Mouse (Mus musculus): ENCODE measurements around the gene Gsg1l. TPM values are rescaled to one million over a fixed set of nuclear protein-coding genes. Genes with fewer than 3 reads are reported as not detected.

Gene Gsg1l
- 1.0 and 1.2 TPM in 2 replicates for polyA plus RNA-seq (2014; fragmentation: Nextera tagmentation; extraction: Ambion mirVana)

GRCm38 (mm10) chr7:126082286-126082741 is at the start of gene Gsg1l:
Gsg1l (minus strand) TSS chr7:126082411.
- Histone ChIP-seq H3K4me3 (ENCODE audit: low read depth, low read length) (peak within 1 kb of the TSS; percentile 56), H3K9ac (ENCODE audit: low read length) (peak within 1 kb of the TSS; percentile 38), H3K27me3 (replicated peaks; ENCODE audit: control insufficient read depth, insufficient read depth, low read length) (peaks cover 47% of the 10 kb centered on the region), H3K9me3 (ENCODE audit: control insufficient read depth, low read length) (no peaks in the 10 kb centered on the region), H3K36me3 (ENCODE audit: control insufficient read depth, insufficient read depth, low read length) (no peaks in the 10 kb centered on the region), H3K27ac (ENCODE audit: low read depth) (no peak within 1 kb of the TSS), H3K4me2 (ENCODE audit: low read length) (peak within 1 kb of the TSS; percentile 99), H3K4me1 (replicated peaks; ENCODE audit: control insufficient read depth, insufficient read depth, low read length) (peaks cover 6% of the 10 kb centered on the region; the same call in 1 of the 2 replicates)
- DNase-seq (ENCODE audit: low spot score) (peak; percentile 73), ATAC-seq (replicated peaks; ENCODE audit: low FRiP score, low TSS enrichment, low read depth) (0 out of 2 replicates have a peak, but pooled peaks have one; percentile 10)
- 0% methylated on average over 40 of the region's 49 CpGs for WGBS

GRCm38 (mm10) chr7:126127673-126128072 is 45.5 kb upstream of the Gsg1l start:
- peaks cover 71% of the 10 kb centered on the region for H3K36me3 ChIP-seq (ENCODE audit: control insufficient read depth, insufficient read depth, low read length)
- 93% methylated on average over 2 of the region's 2 CpGs for WGBS

GRCm38 (mm10) chr7:126126502-126126901 is 44.3 kb upstream of the Gsg1l start:
- H3K27me3 ChIP-seq (replicated peaks; ENCODE audit: control insufficient read depth, insufficient read depth, low read length): no peaks in the 10 kb centered on the region
- peaks cover 82% of the 10 kb centered on the region for H3K36me3 ChIP-seq (ENCODE audit: control insufficient read depth, insufficient read depth, low read length)
- H3K9me3 ChIP-seq (ENCODE audit: control insufficient read depth, low read length): no peaks in the 10 kb centered on the region
- no peak overlapping the region for H3K4me2 ChIP-seq (ENCODE audit: low read length)
- 0 out of 2 replicates have a peak overlapping the region, but pooled peaks have one; percentile 52 for H3K27ac ChIP-seq (ENCODE audit: low read depth)
- DNase-seq (ENCODE audit: low spot score): no peak
- ATAC-seq (replicated peaks; ENCODE audit: low FRiP score, low TSS enrichment, low read depth): peak; percentile 73
- 67% methylated on average over 3 of the region's 3 CpGs for WGBS
- no peak overlapping the region for H3K4me3 ChIP-seq (ENCODE audit: low read depth, low read length)
- H3K9ac ChIP-seq (ENCODE audit: low read length): no peak overlapping the region
- H3K4me1 ChIP-seq (replicated peaks; ENCODE audit: control insufficient read depth, insufficient read depth, low read length): no peaks in the 10 kb centered on the region

More at GRCm38 (mm10) chr7:126127673-126128072, 45.5 kb upstream of the Gsg1l start:
- no peaks in the 10 kb centered on the region for H3K4me1 ChIP-seq (replicated peaks; ENCODE audit: control insufficient read depth, insufficient read depth, low read length)
- H3K27me3 ChIP-seq (replicated peaks; ENCODE audit: control insufficient read depth, insufficient read depth, low read length): no peaks in the 10 kb centered on the region
- H3K27ac ChIP-seq (ENCODE audit: low read depth): no peak overlapping the region
- no peak for DNase-seq (ENCODE audit: low spot score)
- no peak overlapping the region for H3K9ac ChIP-seq (ENCODE audit: low read length)
- H3K9me3 ChIP-seq (ENCODE audit: control insufficient read depth, low read length): no peaks in the 10 kb centered on the region
- ATAC-seq (replicated peaks; ENCODE audit: low FRiP score, low TSS enrichment, low read depth): no peak
- H3K4me2 ChIP-seq (ENCODE audit: low read length): no peak overlapping the region
- H3K4me3 ChIP-seq (ENCODE audit: low read depth, low read length): no peak overlapping the region

GRCm38 (mm10) chr7:126121533-126121932 is 39.3 kb upstream of the Gsg1l start:
- Histone ChIP-seq H3K4me1 (replicated peaks; ENCODE audit: control insufficient read depth, insufficient read depth, low read length) (no peaks in the 10 kb centered on the region), H3K9me3 (ENCODE audit: control insufficient read depth, low read length) (no peaks in the 10 kb centered on the region), H3K9ac (ENCODE audit: low read length) (no peak overlapping the region), H3K27ac (ENCODE audit: low read depth) (no peak overlapping the region), H3K27me3 (replicated peaks; ENCODE audit: control insufficient read depth, insufficient read depth, low read length) (no peaks in the 10 kb centered on the region), H3K36me3 (ENCODE audit: control insufficient read depth, insufficient read depth, low read length) (peaks cover 72% of the 10 kb centered on the region), H3K4me2 (ENCODE audit: low read length) (no peak overlapping the region), H3K4me3 (ENCODE audit: low read depth, low read length) (no peak overlapping the region)
- 85% methylated on average over 4 of the region's 4 CpGs for WGBS
- DNase-seq (ENCODE audit: low spot score): no peak
- no peak for ATAC-seq (replicated peaks; ENCODE audit: low FRiP score, low TSS enrichment, low read depth)

- H3K36me3 ChIP-seq (ENCODE audit: control insufficient read depth, insufficient read depth, low read length): peaks cover 81% of the 10 kb centered on the region
- no peak overlapping the region for H3K4me2 ChIP-seq (ENCODE audit: low read length)
- no peaks in the 10 kb centered on the region for H3K27me3 ChIP-seq (replicated peaks; ENCODE audit: control insufficient read depth, insufficient read depth, low read length)
- H3K4me3 ChIP-seq (ENCODE audit: low read depth, low read length): no peak overlapping the region
- H3K9me3 ChIP-seq (ENCODE audit: control insufficient read depth, low read length): no peaks in the 10 kb centered on the region
- no peak overlapping the region for H3K9ac ChIP-seq (ENCODE audit: low read length)
- no peak overlapping the region for H3K27ac ChIP-seq (ENCODE audit: low read depth)
- no peaks in the 10 kb centered on the region for H3K4me1 ChIP-seq (replicated peaks; ENCODE audit: control insufficient read depth, insufficient read depth, low read length)
- 86% methylated on average over 6 of the region's 6 CpGs for WGBS
- no peak for ATAC-seq (replicated peaks; ENCODE audit: low FRiP score, low TSS enrichment, low read depth)
- DNase-seq (ENCODE audit: low spot score): no peak
Observed at GRCm38 (mm10) chr7:126119819-126120218, 37.6 kb upstream of the Gsg1l start.

- Histone ChIP-seq H3K36me3 (ENCODE audit: control insufficient read depth, insufficient read depth, low read length) (peaks cover 78% of the 10 kb centered on the region), H3K27ac (ENCODE audit: low read depth) (no peak overlapping the region), H3K9ac (ENCODE audit: low read length) (no peak overlapping the region), H3K4me3 (ENCODE audit: low read depth, low read length) (no peak overlapping the region), H3K4me2 (ENCODE audit: low read length) (no peak overlapping the region), H3K27me3 (replicated peaks; ENCODE audit: control insufficient read depth, insufficient read depth, low read length) (no peaks in the 10 kb centered on the region), H3K9me3 (ENCODE audit: control insufficient read depth, low read length) (no peaks in the 10 kb centered on the region), H3K4me1 (replicated peaks; ENCODE audit: control insufficient read depth, insufficient read depth, low read length) (no peaks in the 10 kb centered on the region)
- 87% methylated on average over 4 of the region's 4 CpGs for WGBS
- DNase-seq (ENCODE audit: low spot score) (no peak), ATAC-seq (replicated peaks; ENCODE audit: low FRiP score, low TSS enrichment, low read depth) (no peak)
Observed at GRCm38 (mm10) chr7:126113263-126113662, 31.1 kb upstream of the Gsg1l start.

GRCm38 (mm10) chr7:126111230-126111629 is 29.0 kb upstream of the Gsg1l start:
- H3K4me1 ChIP-seq (replicated peaks; ENCODE audit: control insufficient read depth, insufficient read depth, low read length): no peaks in the 10 kb centered on the region
- no peaks in the 10 kb centered on the region for H3K27me3 ChIP-seq (replicated peaks; ENCODE audit: control insufficient read depth, insufficient read depth, low read length)
- no peak for DNase-seq (ENCODE audit: low spot score)
- H3K9me3 ChIP-seq (ENCODE audit: control insufficient read depth, low read length): no peaks in the 10 kb centered on the region
- H3K4me3 ChIP-seq (ENCODE audit: low read depth, low read length): no peak overlapping the region
- 79% methylated on average over 2 of the region's 2 CpGs for WGBS
- H3K27ac ChIP-seq (ENCODE audit: low read depth): no peak overlapping the region
- H3K9ac ChIP-seq (ENCODE audit: low read length): no peak overlapping the region
- ATAC-seq (replicated peaks; ENCODE audit: low FRiP score, low TSS enrichment, low read depth): no peak
- no peak overlapping the region for H3K4me2 ChIP-seq (ENCODE audit: low read length)
- H3K36me3 ChIP-seq (ENCODE audit: control insufficient read depth, insufficient read depth, low read length): peaks cover 92% of the 10 kb centered on the region

- H3K4me3 ChIP-seq (ENCODE audit: low read depth, low read length): no peak overlapping the region
- no peak overlapping the region for H3K27ac ChIP-seq (ENCODE audit: low read depth)
- H3K27me3 ChIP-seq (replicated peaks; ENCODE audit: control insufficient read depth, insufficient read depth, low read length): no peaks in the 10 kb centered on the region
- H3K4me1 ChIP-seq (replicated peaks; ENCODE audit: control insufficient read depth, insufficient read depth, low read length): no peaks in the 10 kb centered on the region
- no peak for DNase-seq (ENCODE audit: low spot score)
- H3K4me2 ChIP-seq (ENCODE audit: low read length): no peak overlapping the region
- H3K9me3 ChIP-seq (ENCODE audit: control insufficient read depth, low read length): no peaks in the 10 kb centered on the region
- no peak for ATAC-seq (replicated peaks; ENCODE audit: low FRiP score, low TSS enrichment, low read depth)
- no peak overlapping the region for H3K9ac ChIP-seq (ENCODE audit: low read length)
- WGBS: 74% methylated on average over 3 of the region's 3 CpGs
- peaks cover 92% of the 10 kb centered on the region for H3K36me3 ChIP-seq (ENCODE audit: control insufficient read depth, insufficient read depth, low read length)
Observed at GRCm38 (mm10) chr7:126109898-126110297, 27.7 kb upstream of the Gsg1l start.

- H3K4me2 ChIP-seq (ENCODE audit: low read length): no peak overlapping the region
- no peaks in the 10 kb centered on the region for H3K9me3 ChIP-seq (ENCODE audit: control insufficient read depth, low read length)
- H3K27ac ChIP-seq (ENCODE audit: low read depth): no peak overlapping the region
- H3K4me3 ChIP-seq (ENCODE audit: low read depth, low read length): no peak overlapping the region
- H3K9ac ChIP-seq (ENCODE audit: low read length): no peak overlapping the region
- DNase-seq (ENCODE audit: low spot score): peak; percentile 48
- peaks cover 61% of the 10 kb centered on the region for H3K36me3 ChIP-seq (ENCODE audit: control insufficient read depth, insufficient read depth, low read length)
- 94% methylated on average over 11 of the region's 11 CpGs for WGBS
- H3K4me1 ChIP-seq (replicated peaks; ENCODE audit: control insufficient read depth, insufficient read depth, low read length): no peaks in the 10 kb centered on the region
- ATAC-seq (replicated peaks; ENCODE audit: low FRiP score, low TSS enrichment, low read depth): no peak
- H3K27me3 ChIP-seq (replicated peaks; ENCODE audit: control insufficient read depth, insufficient read depth, low read length): no peaks in the 10 kb centered on the region
Observed at GRCm38 (mm10) chr7:126100440-126100839, 18.2 kb upstream of the Gsg1l start.
